Mouse (Mus musculus) right cerebral cortex, postnatal 36 days (tissue): Measurements from ENCODE around the gene Prkcz.

Source experiments
- DNase-seq, 2 experiments: peaks; one replicate each; pipeline ENCODE4 v3.0.0; 2022; ENCODE audit warnings: low spot score in 2 of 2, mixed read lengths in 1 of 2

The Prkcz gene

DNA sequence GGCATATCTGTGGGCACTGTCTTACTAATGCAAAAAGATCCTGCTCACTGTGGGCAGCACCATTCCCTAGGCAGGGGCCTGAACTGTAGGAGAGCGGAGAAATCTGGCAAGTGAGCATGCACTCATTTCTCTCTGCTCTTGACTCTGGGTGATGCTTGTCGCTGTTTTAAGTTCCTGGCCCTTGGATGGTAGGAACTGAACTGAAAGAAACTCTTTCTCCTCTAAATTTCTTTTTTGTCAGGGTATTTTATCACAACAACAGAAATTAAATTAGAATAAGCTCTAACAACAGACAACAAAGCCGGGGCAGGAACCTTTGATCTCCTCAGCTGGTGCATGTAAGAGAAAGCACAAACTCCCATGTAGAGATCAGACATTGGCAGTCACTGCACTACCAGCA, 46.1 kb downstream of the Prkcz start:
- no peak for DNase-seq

DNA sequence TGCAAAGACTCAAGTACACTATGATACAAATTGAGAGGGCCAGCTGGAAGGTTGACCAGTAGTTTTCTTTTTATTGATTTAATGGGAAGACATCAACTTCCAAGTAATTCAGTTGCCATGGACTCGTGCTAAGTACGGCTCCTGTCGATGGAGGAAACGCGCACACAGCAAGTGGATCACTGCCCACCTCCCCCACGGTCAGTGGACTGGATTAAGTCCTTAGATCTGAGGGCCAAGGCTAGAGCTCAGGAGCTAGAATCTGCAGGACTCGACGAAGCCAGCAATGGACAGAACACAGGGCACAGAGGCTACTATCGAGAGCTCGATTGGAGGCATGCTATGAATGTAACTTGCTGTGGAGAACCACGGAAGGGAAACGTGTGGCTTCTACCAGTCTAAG, 52.5 kb downstream of the Prkcz start:
- no peak for DNase-seq

DNA sequence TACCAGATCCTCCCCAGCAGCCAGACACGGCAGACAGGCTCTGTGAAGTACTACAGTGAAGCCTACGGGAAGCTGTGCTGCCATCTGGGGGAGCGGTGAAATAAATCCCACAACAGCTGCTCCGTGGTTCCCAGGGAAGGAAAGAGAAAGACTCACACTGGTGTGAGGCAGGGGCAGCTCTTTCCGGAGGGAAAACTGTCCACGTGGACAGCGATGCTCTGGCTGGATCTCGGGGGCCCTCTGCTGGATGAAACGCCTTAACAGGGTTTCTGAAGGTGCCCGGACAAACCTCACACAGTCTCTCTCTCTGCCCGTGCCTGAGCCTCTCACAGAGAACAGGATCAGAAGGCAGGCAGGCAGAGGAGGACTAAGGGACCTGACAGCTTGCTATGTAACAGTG, 53.1 kb downstream of the Prkcz start:
- peak; percentile 82 to 85 for DNase-seq

DNA sequence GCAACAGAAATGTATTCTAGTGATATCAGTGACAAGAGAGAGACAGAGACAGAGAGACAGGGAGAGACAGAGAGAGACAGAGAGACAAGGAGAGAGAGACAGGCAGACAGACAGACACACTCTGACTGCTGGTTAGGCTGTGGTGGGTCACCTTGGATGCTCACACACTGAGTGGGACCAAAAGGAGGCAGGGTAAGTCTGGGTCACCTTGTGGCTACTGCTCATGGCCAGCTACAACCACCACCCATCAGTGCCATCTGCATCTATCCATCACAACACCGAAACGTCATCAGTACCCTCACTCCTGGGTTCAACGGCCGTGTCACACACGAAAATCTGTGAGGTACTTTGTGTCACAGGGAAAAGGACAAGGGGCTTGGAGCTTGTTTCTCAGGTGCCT, 53.6 kb downstream of the Prkcz start:
- DNase-seq: no peak

DNA sequence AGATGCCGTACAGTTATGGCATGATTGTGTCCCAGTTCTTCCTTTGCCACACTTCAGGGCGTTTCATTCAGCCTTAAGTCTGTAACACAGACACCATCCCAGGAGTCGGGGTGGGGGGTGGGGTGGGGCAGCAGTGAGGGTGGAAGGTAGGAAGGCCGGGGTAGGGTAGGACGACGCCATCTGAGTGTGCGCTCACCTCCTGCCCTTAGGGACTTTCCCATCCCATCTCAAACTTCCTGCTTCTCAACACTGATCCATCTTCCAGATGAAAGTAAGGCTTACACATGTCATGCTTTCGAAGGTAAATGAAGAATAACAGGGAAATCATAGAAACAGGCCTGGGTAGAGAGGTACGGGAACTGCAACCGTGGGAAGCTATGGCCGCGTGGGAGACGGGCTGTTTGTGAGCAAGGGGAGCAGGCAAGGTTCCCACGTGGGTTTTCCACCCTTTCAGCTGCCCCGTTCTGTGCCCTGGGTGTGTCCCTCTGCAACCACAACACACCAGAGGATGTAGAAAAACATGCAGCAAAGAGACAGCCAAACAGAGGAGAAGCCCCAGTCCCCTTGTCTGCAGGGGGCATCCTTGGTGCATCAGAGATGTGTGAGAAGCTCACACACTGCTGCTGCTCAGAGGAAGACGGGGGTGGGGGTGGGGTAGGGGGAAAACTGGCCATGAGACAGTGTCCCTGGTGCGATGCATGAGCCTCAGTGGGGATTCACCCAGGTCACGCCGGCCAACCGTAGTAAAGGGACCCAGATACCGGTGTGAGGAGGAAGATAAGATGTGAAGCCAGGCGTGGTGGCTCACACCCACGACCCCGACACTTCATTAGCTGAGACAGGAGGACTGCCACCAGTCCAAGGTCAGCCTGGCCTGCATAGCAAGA, 54.6 kb downstream of the Prkcz start:
- DNase-seq: no peak

DNA sequence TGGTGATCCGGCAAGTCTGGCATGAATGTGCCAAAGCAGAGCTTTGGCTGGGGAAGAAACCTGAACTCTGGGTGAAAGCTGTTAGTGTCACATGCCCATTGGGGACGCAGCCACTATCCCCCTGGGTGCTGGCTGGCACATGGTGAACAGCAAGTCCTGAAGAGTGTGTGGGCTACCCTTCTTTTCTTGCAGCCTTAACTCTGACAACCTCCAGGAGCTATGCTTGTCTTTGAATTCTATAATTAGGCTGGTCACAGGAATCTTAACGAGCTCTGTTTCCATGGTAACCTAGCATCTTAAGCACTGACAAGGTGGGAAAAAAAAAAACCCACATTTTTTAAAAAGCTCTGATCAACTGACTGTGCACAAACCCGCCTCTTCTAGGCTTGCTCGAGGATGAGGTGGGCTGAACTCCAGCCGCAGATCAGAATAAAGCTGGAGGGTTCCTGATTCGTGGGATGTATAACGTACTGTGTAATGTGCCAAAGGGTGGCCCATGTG, 55.6 kb downstream of the Prkcz start:
- peak; percentile 72 to 86 for DNase-seq

DNA sequence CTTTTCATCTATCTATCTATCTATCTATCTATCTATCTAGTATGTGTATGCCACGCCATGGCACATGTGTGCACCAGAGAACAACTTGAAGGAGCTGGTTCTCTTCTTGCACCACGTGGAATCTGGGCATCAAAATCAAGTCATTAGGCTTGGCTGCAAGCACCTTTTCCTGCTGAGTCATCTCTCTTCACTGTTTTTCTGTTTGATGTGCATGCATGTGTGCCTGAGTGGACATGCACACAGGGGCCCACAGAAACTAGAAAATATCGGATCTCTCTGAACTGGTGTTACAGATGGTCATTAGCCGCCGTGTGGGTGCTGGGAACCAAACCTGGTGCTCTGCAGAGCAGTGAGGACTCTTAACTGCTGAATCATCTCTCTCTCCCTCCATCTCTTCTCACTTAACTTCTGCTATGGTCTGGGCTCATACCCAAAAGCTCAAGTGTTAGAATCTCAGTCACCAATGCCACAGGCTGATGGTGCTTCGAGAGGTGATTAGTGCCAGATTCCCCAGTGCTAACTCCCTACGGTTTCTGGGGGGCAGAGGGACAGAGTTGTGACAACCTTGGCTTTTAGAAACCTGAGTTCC, 56.6 kb downstream of the Prkcz start:
- DNase-seq: no peak

DNA sequence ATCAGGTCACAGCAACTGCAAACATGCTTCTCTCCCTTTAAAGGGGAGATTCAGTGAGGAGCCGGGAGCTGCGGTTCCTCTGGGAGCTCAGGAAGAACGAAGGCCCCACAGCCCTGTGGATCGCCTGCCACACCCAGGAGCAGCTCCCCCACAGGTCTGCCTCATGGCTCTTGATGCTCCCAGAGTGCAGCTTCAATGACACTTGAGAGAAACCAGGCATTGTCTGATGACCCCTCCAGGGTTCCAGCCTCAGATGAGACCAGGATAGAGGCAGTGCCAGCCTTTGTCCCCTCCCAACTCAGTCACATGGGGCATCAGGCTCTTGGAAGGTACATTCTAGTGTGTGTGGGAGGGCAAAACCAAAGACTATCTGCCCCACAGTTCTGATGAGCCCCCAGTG, 59.2 kb downstream of the Prkcz start:
- DNase-seq: no peak

DNA sequence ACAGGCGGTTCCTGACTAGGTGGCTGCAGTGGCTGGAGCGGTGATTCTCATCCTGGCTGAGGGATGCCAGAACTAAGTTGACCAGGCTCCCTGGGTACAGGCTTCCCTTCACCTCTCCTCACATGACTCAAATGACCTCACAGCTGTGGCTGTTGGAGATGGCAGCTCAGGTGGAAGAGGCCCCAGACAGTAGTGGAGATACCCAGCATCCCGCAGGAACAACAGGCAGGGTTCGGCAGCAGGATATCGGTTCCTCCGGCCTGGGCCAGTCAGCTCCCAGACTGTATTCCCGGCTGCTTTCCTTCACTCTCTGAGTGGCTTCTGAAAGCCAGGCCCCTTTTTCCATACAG, 60.1 kb downstream of the Prkcz start:
- no peak for DNase-seq

DNA sequence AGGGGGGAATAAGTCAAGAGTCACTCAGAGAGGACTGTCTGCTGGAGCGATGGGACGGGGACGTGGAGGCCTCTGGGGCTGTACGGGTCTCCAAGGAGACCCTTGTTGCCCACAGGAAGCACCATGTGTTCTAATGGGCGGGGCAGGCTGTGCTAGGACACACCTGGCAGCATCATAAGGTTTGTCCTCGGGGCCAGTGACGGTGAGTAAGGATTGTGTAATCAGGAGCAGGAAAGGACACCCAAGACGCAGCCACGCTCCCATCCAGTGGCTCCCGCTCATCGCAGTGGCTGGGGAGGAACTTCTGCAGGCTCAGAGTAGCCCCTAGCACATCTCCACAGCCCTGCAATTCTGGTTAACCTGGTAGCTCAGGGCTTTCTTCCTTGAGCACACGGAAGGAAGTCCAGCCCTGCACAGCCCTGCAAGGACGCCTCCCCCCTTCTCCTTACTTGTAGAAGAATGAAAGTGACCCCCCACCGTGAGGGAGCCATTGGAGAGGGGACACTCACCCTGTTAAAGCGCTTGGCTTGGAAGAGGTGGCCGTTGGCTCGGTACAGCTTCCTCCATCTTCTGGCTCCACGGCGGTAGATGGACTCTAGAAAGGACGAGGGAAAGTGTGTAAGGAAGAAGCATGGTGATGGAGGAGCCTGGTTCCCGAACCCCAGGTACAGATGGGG, 60.6 kb downstream of the Prkcz start:
- no peak for DNase-seq

DNA sequence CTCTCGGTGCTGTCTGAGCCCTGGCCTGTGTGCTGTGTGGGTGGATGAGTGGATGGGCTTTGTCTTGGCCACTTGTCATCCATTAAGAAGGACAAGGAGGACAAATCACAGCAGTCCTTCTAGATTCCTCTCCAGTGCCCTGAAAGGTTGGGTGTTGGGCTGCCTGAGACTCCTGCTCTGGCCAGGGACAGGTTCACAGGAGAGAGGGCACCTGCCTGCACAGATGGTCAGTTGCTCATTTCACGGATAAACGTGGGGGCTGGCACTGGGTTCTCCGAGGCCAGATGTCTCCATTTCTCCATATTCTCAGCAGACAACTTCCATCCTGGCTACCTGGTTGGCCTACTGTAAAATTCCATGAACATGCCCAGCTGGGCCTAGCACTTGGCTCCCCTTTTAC, 62.3 kb downstream of the Prkcz start:
- no peak for DNase-seq

DNA sequence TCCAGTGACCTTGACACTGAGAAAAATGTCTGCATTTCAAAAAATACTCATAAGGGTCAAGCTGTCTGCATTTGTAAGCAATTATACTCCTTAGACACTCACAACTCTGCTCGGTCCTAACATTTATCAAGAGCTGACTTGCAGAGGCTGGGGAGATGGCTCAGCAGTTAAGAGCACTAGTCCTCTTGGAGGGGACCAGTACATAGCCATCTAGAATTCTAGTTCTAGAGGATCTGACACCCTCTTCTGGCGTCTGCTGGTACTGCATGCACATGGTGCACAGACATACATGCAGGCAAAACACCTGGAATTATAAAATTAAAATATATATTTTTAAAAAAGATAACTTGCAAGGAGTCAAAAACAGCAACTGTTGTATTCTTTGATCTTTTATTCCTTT, 64.1 kb downstream of the Prkcz start:
- no peak for DNase-seq

DNA sequence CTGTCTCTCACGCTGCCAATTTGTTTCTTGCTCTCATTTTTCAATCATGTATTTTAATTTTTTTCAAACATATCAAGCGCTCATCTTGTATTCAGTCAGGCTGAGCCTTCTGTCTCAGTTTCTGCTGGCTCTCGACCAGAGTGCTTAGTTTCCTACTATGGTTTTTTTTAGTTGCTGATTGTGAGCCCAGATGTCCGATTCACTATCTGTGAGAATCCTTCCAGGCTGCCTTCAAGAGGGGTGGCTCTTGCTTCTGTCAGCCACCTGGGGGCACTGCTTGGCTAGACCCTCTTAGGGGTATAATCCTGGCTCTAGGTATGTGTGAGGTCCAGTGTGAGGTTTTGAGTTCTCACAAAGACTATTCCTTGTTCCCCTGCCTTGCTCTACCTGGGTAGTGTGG, 65.2 kb downstream of the Prkcz start:
- DNase-seq: peak; percentile 61 to 77

DNA sequence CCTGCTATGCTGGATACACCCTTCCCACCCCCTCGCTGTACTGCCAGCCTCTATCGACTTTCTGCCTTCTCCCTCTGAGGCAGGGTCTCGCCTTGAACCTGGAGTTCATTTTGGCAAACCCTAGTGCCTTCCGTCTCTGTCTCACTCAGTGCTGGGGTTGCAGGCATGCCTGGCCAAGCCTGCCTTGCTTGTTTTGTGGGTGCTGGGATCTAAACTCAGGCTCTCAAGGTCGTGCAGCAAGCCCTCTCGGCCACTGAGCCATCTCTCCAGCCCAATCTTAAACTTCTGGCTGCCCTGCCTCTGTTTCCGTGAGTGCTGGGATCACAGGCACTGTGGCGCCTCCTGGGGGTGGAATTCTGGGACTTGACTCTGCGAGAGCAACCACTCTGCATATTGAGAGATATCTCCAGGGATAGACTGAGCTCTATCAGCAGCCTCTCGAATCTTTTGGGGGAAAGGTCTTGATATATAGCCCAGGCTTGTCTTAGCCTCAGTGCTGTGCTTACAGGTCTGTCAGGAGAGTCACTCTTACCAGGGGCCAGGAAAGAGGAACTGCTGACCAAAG, 66.1 kb downstream of the Prkcz start:
- no peak for DNase-seq

DNA sequence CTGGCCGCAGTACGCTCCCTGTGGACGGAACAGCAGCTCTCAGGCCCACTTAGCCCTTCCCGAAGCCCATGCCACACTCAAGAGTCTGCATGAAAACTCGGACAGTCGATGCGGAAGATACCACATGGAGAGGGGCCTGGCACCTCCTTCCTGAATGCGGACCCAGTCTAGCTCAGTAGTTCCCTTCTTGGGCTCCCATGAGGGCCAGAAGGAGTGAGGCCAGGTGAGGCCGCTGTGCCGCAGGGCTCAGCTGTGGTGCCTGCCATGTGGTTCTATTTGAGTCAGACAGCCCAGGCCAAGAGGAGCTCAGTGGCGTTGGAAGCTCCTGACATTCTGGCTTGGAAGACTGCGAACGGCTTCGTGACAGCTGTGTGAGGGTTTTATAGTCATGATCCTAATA, 66.8 kb downstream of the Prkcz start:
- DNase-seq: no peak

DNA sequence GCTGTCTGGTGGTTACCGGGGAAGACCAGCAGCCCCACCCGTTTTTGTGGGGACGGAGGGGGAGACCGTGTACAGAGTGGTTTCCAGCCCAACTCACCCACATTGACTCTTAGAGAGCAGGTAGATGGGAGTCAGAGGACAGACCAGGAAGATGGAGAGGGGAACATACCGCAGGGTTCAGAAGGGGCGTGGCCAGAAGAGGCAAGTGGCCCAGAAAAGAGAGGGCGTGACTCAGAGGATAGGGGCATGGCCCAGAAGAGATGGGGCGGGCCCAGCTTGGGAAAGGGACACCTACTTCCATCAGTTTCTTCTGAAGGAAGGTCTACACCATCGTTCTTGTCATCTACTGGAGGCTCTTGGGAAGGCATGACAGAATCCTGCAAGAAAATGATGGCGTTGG, 68.3 kb downstream of the Prkcz start:
- no peak for DNase-seq

DNA sequence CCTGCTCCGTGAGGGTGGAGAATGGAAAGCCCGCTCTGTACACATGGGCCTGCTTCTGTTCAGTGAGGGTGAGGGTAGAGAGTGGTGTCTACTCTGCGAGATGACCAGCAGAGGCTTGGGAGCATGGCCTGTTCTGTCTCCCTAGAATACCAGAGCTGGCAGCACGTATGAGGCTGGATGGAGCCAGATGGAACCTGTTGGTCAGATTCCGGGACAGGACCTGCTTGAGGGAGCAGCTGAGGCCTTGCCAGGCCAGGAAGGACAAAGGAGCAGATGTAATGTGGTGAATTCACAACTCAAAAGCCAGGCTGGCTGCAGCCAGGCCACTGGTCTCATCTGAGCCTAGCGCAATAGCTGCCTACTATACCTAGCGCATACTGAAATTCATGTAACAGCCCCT, 71.1 kb downstream of the Prkcz start:
- DNase-seq: no peak

DNA sequence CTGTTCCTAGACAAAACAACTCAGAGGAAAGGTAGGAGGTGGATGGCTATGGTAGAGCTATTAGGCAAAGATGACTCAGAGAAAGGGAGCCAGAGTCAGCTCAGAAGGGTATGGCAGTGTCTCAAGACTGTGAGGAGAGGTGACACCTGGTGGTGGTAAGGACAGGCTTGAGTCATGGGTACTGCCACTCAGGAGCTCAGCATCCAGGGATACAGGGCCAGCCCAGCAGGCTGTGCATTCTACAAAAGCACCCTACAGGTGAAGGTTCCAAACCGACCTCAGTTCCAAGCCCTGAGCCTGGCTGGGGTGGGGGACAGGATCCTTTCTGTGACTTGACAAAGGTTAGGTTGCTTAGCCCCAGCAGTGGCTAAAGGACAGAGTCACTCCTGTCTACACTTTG, 72.6 kb downstream of the Prkcz start:
- no peak for DNase-seq

DNA sequence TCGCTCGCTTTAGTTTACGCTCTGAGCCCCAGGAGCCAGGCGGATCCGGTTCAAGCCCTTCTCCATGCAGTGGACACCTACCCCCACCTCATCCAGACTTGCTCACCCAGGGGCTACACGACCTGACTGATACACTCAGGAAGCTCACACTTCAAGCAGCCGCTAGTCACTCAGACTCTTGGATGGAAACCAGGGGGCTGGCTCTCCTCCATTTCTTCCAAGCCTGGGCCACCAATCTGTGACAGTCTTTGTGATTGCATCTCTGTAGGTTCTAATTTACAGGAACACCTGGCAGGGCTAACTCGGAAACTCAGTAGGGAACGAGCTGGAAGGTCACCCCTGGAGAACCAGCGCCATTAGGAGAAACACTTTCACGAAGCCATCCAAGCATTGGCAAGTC, 73.4 kb downstream of the Prkcz start:
- DNase-seq: no peak

DNA sequence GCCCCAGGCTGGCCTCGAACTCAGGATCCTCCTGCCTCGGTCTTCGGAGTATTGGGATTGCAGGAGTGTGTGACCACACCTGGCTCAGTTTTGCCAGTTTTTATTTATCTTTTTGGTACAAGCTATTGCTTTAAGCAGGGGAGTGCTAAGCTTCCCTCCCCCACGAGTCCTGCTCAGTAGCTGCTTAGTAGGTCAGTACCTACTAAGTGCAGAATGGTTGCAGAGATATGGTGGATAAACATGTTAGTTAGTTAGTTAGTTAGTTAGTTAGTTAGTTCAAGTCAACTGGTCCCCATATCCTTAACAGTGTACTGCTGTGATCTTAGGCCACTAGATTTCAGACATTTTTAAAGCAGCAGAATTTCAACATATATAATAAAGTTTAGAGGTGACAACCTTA, 75.1 kb downstream of the Prkcz start:
- no peak for DNase-seq

DNA sequence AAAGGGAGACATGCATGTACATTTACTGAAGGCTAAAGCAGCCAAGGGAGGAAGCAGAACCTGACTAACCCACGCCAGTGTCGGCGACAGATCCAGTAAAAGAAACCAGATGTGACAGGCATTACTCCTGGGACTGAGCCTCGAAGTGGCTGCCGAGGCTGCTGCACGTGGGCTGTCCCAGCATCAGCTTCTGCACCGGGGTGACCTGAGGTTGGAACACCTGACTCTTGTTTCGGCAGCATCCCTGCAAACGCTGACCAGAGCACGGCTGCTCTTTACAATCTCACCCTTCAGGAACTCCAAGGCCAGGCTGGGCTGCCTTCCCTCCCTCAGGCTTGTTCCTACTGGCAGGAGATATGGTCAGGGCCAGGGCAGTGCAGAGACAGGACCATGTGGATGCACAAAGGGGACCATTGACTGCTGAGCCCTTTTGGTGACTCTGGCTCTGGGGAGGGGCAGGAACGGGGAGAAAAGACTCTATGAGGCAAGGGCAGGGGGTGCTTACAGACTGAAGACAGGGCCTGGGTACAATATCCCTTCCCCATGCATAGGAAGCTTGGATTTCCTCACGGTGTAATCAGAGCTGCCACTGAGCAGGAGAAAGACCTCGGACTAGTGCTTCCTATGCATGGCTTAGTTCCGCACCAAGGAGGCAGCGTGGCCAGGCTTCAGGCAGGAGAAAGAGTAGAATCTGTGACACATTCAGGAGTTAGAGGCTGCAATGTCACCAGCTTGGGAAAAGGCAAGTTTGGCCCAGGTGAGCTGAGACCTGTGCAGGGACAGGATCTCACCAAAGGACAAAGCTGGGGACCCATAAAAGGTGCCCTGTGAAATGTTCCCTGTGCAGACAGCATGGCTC, 76.4 kb downstream of the Prkcz start:
- DNase-seq: no peak

DNA sequence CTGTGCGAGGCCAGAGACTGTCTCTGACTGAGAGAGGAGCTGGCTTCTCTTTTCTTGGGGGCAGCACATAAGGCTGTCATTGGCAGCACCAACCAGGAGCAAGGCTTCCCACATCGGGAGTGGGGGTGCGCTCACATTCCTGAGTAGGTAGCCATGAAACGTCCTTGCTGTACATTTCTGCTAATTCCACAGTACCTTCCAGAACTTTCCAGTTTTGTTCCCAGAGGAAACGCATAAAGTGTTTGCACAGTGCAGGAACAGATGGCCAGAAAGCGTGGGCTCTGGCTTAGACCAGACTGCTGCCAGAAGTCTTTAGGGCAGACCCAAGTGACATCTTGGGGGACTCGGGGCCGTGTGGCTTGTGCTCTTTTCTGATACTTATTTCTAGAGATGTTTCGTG, 77.6 kb downstream of the Prkcz start:
- peak in 1 of 2 experiments; percentile 54 for DNase-seq
